In genomic region chr5:67399876-67400607, GRCm38 (mm10) we compare ENCODE assay signal across 17 mouse cellular contexts. TPM values are rescaled to one million over a fixed set of nuclear protein-coding genes. Genes with fewer than 3 reads are reported as not detected.
DNase-seq lines count a peak whose midpoint lies in the region; ATAC-seq and TF ChIP-seq lines count a peak whose summit lies in the region.
"Had no signal": no experiment of that assay in that cellular context is flagged by ENCODE, and none has a peak within 500 bp of the region (broad histone marks: within the 10 kb centered on the region; RNA-seq: fewer than 3 reads in every experiment).

No protein-coding gene starts in this region.

- TF ChIP-seq POLR2A in limb, embryonic 14.5 days (IDR thresholded peaks at IDR 0.05; ENCODE audit: borderline replicate concordance, extremely low read depth, insufficient read depth, insufficient read length): no peak

- H3K36me3 ChIP-seq in neural tube, embryonic 13.5 days: peaks cover 43% of the 10 kb centered on the region
- no peaks in the 10 kb centered on the region; the same call in 1 of the 2 replicates for H3K36me3 ChIP-seq in limb, embryonic 14.5 days (ENCODE audit: control insufficient read depth, insufficient read depth, low read length)
- H3K36me3 ChIP-seq in neural tube, embryonic 15.5 days: peaks cover 12% of the 10 kb centered on the region
- H3K36me3 ChIP-seq in intestine, embryonic 16.5 days (ENCODE audit: control insufficient read depth, insufficient read depth, low read length): no peaks in the 10 kb centered on the region

- H3K9me3 ChIP-seq in neural tube, embryonic 13.5 days: no peaks in the 10 kb centered on the region
- no peaks in the 10 kb centered on the region for H3K9me3 ChIP-seq in limb, embryonic 14.5 days (ENCODE audit: control insufficient read depth, low read length)
- no peaks in the 10 kb centered on the region for H3K9me3 ChIP-seq in neural tube, embryonic 15.5 days (replicated peaks)
- H3K9me3 ChIP-seq in intestine, embryonic 16.5 days (ENCODE audit: control insufficient read depth, low read length): no peaks in the 10 kb centered on the region
- H3K9me3 ChIP-seq: hindbrain, embryonic 15.5 days; liver, embryonic 12.5 days; neural tube, embryonic 12.5 days had no signal

- H3K9ac ChIP-seq in neural tube, embryonic 13.5 days: no peak overlapping the region
- no peak overlapping the region for H3K9ac ChIP-seq in limb, embryonic 14.5 days (ENCODE audit: low read depth, low read length, severe bottlenecking)
- H3K9ac ChIP-seq in neural tube, embryonic 15.5 days (replicated peaks): no peak overlapping the region
- H3K9ac ChIP-seq in intestine, embryonic 16.5 days (ENCODE audit: low read depth, low read length): no peak overlapping the region
- H3K9ac ChIP-seq: hindbrain, embryonic 15.5 days; liver, embryonic 12.5 days; lung, embryonic 14.5 days; neural tube, embryonic 12.5 days had no signal

- peak overlapping the region; percentile 9; the same call in 1 of the 2 replicates for H3K4me2 ChIP-seq in neural tube, embryonic 13.5 days
- H3K4me2 ChIP-seq in limb, embryonic 14.5 days (replicated peaks; ENCODE audit: low read depth, low read length, severe bottlenecking): peak overlapping the region; percentile 43
- H3K4me2 ChIP-seq in neural tube, embryonic 15.5 days: peak overlapping the region; percentile 17; the same call in 1 of the 2 replicates
- H3K4me2 ChIP-seq in intestine, embryonic 16.5 days (ENCODE audit: low read depth, low read length): no peak overlapping the region
- H3K4me2 ChIP-seq: heart, embryonic 11.5 days; hindbrain, embryonic 15.5 days; liver, embryonic 12.5 days; lung, embryonic 14.5 days; neural tube, embryonic 12.5 days had no signal

- peaks cover 24% of the 10 kb centered on the region for H3K4me1 ChIP-seq in neural tube, embryonic 13.5 days (replicated peaks)
- H3K4me1 ChIP-seq in limb, embryonic 14.5 days (ENCODE audit: control insufficient read depth, insufficient read depth, low read length): peaks cover 24% of the 10 kb centered on the region
- peaks cover 17% of the 10 kb centered on the region for H3K4me1 ChIP-seq in neural tube, embryonic 15.5 days
- H3K4me1 ChIP-seq in intestine, embryonic 16.5 days (ENCODE audit: control insufficient read depth, insufficient read depth, low read length): peaks cover 8% of the 10 kb centered on the region
- H3K4me1 ChIP-seq: hindbrain, embryonic 15.5 days had no signal

- no peak overlapping the region for H3K4me3 ChIP-seq in neural tube, embryonic 13.5 days
- peak overlapping the region; percentile 15; the same call in 1 of the 2 replicates for H3K4me3 ChIP-seq in limb, embryonic 14.5 days (replicated peaks; ENCODE audit: low read length)
- H3K4me3 ChIP-seq in neural tube, embryonic 15.5 days (replicated peaks): no peak overlapping the region
- no peak overlapping the region for H3K4me3 ChIP-seq in intestine, embryonic 16.5 days (ENCODE audit: low read length)
- H3K4me3 ChIP-seq: hindbrain, embryonic 15.5 days; liver, embryonic 12.5 days; neural tube, embryonic 12.5 days had no signal

- H3K27ac ChIP-seq in neural tube, embryonic 13.5 days (replicated peaks): no peak overlapping the region
- H3K27ac ChIP-seq in limb, embryonic 14.5 days (replicated peaks; ENCODE audit: low read depth, low read length): 0 out of 2 replicates have a peak overlapping the region, but pooled peaks have one; percentile 7
- no peak overlapping the region for H3K27ac ChIP-seq in neural tube, embryonic 15.5 days (replicated peaks)
- H3K27ac ChIP-seq in intestine, embryonic 16.5 days (ENCODE audit: low read length): no peak overlapping the region
- H3K27ac ChIP-seq: hindbrain, embryonic 15.5 days; liver, embryonic 12.5 days; neural tube, embryonic 12.5 days had no signal

- ATAC-seq in neural tube, embryonic 13.5 days (ENCODE audit: low read depth): no peak
- ATAC-seq in limb, embryonic 14.5 days (ENCODE audit: low FRiP score, low read depth): no peak
- ATAC-seq in neural tube, embryonic 15.5 days (ENCODE audit: low FRiP score): no peak
- ATAC-seq in intestine, embryonic 16.5 days: no peak
- ATAC-seq: liver, embryonic 12.5 days had no signal

- peak; percentile 64 for DNase-seq in heart, adult 11 months
- no peak for DNase-seq in heart, adult 9 months (ENCODE audit: low spot score in 2 of 2)
- no peak for DNase-seq in neural tube, embryonic 10.5 days (ENCODE audit: extremely low spot score, low spot score)
- DNase-seq in limb, embryonic 14.5 days (ENCODE audit: low spot score): no peak
- DNase-seq in thymus, postnatal 25 days: no peak
- DNase-seq: cerebellum, postnatal 10 days; gastrocnemius, postnatal 10 days; kidney, adult 2 months; lung, embryonic 14.5 days; lung, postnatal 4 days had no signal

- H3K27me3 ChIP-seq in neural tube, embryonic 13.5 days: 0 out of 2 replicates have a peak, but pooled peaks cover 4% of the 10 kb centered on the region
- no peaks in the 10 kb centered on the region; the same call in 1 of the 2 replicates for H3K27me3 ChIP-seq in limb, embryonic 14.5 days (ENCODE audit: control insufficient read depth, insufficient read depth, low read length)
- H3K27me3 ChIP-seq in neural tube, embryonic 15.5 days (replicated peaks): no peaks in the 10 kb centered on the region; the same call in 1 of the 2 replicates
- no peaks in the 10 kb centered on the region for H3K27me3 ChIP-seq in intestine, embryonic 16.5 days (replicated peaks; ENCODE audit: control insufficient read depth, insufficient read depth, low read length)
- H3K27me3 ChIP-seq: hindbrain, embryonic 15.5 days; liver, embryonic 12.5 days; neural tube, embryonic 12.5 days had no signal

- WGBS in neural tube, embryonic 13.5 days: 64% methylated on average over 28 of the region's 28 CpGs
- 30% methylated on average over 28 of the region's 28 CpGs for WGBS in limb, embryonic 14.5 days
- 55% methylated on average over 28 of the region's 28 CpGs for WGBS in neural tube, embryonic 15.5 days
- WGBS in intestine, embryonic 16.5 days: 78% methylated on average over 28 of the region's 28 CpGs

RNA-seq across cellular contexts. Expression of gene Bend4, which starts 28.1 kb away (rescaled TPM):
- polyA plus RNA-seq in neural tube, embryonic 13.5 days (2015; fragmentation: Nextera tagmentation; extraction: Ambion mirVana): 12.1 TPM in 2 replicates
- polyA plus RNA-seq in limb, embryonic 14.5 days (2012; rRNA removed): 2.1 and 2.5 TPM in 2 replicates
- 3.6 and 4.0 TPM in 2 replicates for polyA plus RNA-seq in limb, embryonic 14.5 days (2014; fragmentation: Nextera tagmentation; extraction: Ambion mirVana)
- 10.4 and 12.1 TPM in 2 replicates for polyA plus RNA-seq in neural tube, embryonic 15.5 days (2015; fragmentation: Nextera tagmentation; extraction: Ambion mirVana)
- 3.0 and 4.0 TPM in 2 replicates for polyA plus RNA-seq in intestine, embryonic 16.5 days (2015; fragmentation: Nextera tagmentation; extraction: Ambion mirVana)
